Mouse (Mus musculus): ENCODE measurements around the gene Mettl3.

GRCm38 (mm10) chr14:52319361-52319760 is 14.4 kb upstream of the Mettl3 start:
- TF ChIP-seq POLR2A (IDR thresholded peaks at IDR 0.05; ENCODE audit: insufficient read depth, low read depth, low read length) (no peak), CTCF (IDR thresholded peaks at IDR 0.05; ENCODE audit: insufficient read depth, low read depth, low read length) (no peak)
